Mouse (Mus musculus) skeletal muscle tissue, adult 2 months (tissue): ENCODE results near the gene Mtmr12.

Source experiments
- DNase-seq: peaks from one replicate; pipeline ENCODE4 v3.0.0-alpha.2; 2012; ENCODE audit warnings: low read depth, low spot score

The Mtmr12 gene

DNA sequence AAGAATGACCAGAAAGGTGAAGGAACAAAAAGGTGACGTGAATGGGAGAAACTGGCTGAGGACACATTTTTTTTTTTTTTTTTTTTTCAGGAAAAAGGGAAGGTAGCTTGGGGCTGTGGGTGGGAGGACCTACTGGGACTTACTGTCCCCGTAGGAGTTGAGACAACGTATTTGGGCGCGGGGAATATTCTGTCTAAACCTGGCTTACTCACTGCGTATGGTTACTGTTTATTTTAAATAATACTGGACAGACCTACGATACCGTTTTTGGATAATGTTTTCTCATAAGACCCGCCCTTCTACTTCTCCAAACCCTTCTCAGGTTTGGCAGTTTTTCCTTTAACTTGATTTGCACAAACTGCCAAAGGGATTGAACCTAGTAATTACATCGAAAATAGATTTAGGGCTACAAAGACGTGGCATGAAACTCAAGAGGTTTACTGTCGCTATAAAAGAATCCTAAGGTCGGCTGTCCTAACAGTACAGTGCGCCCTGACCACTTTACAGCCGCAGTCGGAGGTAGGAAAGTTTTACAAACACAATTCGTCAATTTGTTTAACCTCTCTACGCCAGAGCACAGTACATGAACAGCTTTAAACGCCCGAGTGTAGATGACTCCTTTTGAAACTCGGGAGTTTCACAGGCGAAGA lies 115.7 kb downstream of the Mtmr12 start:
- DNase-seq: no peak

GRCm38 (mm10) chr15:12321091-12321787 lies 116.4 kb downstream of the Mtmr12 start, which contains the start of gene Golph3:
Gene Golph3 (plus strand): TSS chr15:12321450.
- peak; percentile 88 for DNase-seq

GRCm38 (mm10) chr15:12321788-12322621 lies 117.2 kb downstream of the Mtmr12 start, which contains the start of gene 1810049J17Rik:
Gene 1810049J17Rik (minus strand): TSS chr15:12321899.
- DNase-seq: no peak

DNA sequence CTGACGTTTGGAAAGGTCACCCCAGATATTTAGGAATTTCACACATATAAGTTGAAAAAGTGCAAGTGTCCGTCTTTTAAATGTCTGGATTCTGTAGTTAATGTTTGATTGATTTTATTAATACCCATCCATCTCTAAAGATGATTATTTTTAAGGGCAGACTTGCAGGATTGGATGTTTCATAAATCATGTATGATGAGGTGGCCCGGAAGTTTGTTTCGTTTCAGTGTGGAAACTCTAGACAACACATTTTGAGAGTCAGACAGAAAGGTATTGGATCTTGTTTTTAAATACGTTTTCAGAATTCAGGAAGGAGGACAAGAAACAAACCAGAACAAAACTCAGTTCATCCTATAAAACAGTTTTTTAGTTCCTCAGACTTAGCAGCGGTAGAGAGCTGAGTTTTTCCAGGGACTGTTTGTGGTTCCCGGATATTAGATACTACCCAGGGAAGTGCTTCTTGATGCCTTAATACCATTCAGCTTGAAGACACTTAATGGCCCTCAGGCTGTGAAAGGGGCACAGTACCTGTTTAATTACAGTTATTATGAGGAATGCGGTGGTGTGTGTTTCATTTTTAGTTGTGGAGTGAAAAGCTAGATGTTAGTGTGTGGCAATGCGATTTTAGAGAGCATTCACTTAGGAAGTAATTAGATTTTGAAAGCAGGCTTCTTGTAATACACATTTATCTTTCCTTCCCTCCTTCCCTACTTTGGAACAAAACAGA lies 118.0 kb downstream of the Mtmr12 start:
- DNase-seq: no peak
